Mouse (Mus musculus): ENCODE measurements around the gene Cmtr1. TPM values are rescaled to one million over a fixed set of nuclear protein-coding genes. Genes with fewer than 3 reads are reported as not detected.

Gene Cmtr1
- polyA plus RNA-seq, 1 experiment from 2014 or later, result 48.7 TPM

DNA sequence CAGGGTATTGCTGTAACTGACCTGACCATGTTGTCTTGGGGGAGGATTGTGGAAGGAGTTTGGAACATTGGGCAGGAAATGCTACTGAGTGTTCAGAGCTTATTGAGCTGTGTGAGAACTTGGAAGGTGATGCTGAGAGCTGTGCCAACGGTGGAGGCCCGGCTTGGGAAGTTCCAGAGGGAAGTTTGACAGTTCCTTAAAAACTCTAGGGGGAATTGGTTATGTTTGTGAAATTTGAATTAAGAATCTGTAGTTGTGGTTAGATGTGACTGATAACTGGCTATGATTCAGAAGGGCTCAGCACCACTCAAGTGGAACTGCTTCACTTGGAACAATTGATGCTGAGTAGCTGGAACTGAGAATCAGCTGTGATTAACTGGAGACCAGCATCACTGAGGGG is 10.6 kb downstream of the Cmtr1 start:
- Histone ChIP-seq H3K36me3 (ENCODE audit: control insufficient read depth, insufficient read depth, low read length) (peaks cover 18% of the 10 kb centered on the region), H3K9ac (ENCODE audit: low read length) (no peak overlapping the region), H3K4me2 (replicated peaks; ENCODE audit: low read depth) (no peak overlapping the region), H3K9me3 (ENCODE audit: control insufficient read depth, low read length) (no peaks in the 10 kb centered on the region), H3K27ac (replicated peaks) (no peak overlapping the region), H3K27me3 (ENCODE audit: control insufficient read depth, insufficient read depth, low read length) (no peaks in the 10 kb centered on the region), H3K4me3 (ENCODE audit: low read depth, low read length) (no peak overlapping the region), H3K4me1 (replicated peaks; ENCODE audit: control insufficient read depth, insufficient read depth) (no peaks in the 10 kb centered on the region)
- no peak for TF ChIP-seq EP300 (optimal IDR thresholded peaks at IDR 0.05)
- no peak for TF ChIP-seq CTCF (IDR thresholded peaks at IDR 0.05; ENCODE audit: low read depth)
- no peak for DNase-seq (ENCODE audit: low spot score)
- WGBS, result 74% methylated on average over 2 of the region's 2 CpGs
- ATAC-seq (ENCODE audit: low FRiP score, low TSS enrichment), result no peak

DNA sequence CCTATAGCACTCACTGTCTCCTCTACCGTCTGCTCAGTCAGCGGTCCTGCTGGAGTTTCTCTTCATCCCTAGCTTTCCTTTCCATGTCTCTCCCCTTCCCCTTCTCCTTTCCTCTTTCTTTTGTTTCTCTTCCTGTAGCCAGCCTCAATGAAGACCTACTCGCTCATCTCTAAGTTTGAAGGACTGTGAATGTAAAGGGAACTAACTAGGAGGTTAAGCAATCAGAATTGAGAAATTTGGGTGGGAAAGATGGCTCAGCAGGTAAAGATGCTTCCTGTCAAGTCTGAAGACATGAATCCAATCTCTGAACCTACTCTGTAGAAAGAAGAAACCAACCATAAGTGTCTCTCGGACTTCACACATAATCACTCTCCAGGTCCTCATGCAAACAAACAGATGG is 12.9 kb downstream of the Cmtr1 start:
- no peak overlapping the region for H3K27ac ChIP-seq (replicated peaks)
- DNase-seq (ENCODE audit: low spot score) (no peak), ATAC-seq (ENCODE audit: low FRiP score, low TSS enrichment) (no peak)
- H3K9ac ChIP-seq (ENCODE audit: low read length), result no peak overlapping the region
- no peaks in the 10 kb centered on the region for H3K4me1 ChIP-seq (replicated peaks; ENCODE audit: control insufficient read depth, insufficient read depth)
- TF ChIP-seq CTCF (IDR thresholded peaks at IDR 0.05; ENCODE audit: low read depth), result no peak
- no peak for TF ChIP-seq EP300 (optimal IDR thresholded peaks at IDR 0.05)
- no peaks in the 10 kb centered on the region for H3K27me3 ChIP-seq (ENCODE audit: control insufficient read depth, insufficient read depth, low read length)
- no peak overlapping the region for H3K4me2 ChIP-seq (replicated peaks; ENCODE audit: low read depth)
- H3K9me3 ChIP-seq (ENCODE audit: control insufficient read depth, low read length), result no peaks in the 10 kb centered on the region
- no peak overlapping the region for H3K4me3 ChIP-seq (ENCODE audit: low read depth, low read length)
- 96% methylated on average over 4 of the region's 4 CpGs for WGBS
- H3K36me3 ChIP-seq (ENCODE audit: control insufficient read depth, insufficient read depth, low read length), result peaks cover 21% of the 10 kb centered on the region

DNA sequence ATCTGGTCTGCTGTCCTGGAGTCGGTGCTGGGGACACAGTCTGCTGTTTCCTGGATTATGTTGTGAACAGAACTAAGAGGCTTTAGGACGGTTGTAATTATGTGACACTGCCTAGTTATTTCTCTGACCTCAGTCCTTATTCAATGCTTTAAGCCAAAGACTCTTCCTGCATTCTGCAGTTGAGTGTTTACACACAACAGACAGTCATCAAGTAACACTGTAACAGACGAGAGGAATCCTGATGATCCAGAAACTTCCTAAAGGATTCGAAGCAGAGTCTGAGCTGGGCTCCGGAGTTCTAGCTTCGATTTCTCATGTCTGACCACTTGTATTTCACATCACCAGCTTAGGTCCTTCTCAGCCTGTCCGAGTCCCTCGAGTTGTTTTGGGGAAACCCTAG is 18.1 kb downstream of the Cmtr1 start:
- TF ChIP-seq EP300 (optimal IDR thresholded peaks at IDR 0.05) (no peak), CTCF (IDR thresholded peaks at IDR 0.05; ENCODE audit: low read depth) (no peak)
- no peak overlapping the region for H3K4me3 ChIP-seq (ENCODE audit: low read depth, low read length)
- no peak overlapping the region for H3K9ac ChIP-seq (ENCODE audit: low read length)
- 70% methylated on average over 8 of the region's 8 CpGs for WGBS
- H3K9me3 ChIP-seq (ENCODE audit: control insufficient read depth, low read length), result no peaks in the 10 kb centered on the region
- peaks cover 19% of the 10 kb centered on the region for H3K36me3 ChIP-seq (ENCODE audit: control insufficient read depth, insufficient read depth, low read length)
- H3K27me3 ChIP-seq (ENCODE audit: control insufficient read depth, insufficient read depth, low read length), result no peaks in the 10 kb centered on the region
- no peak overlapping the region for H3K4me2 ChIP-seq (replicated peaks; ENCODE audit: low read depth)
- DNase-seq (ENCODE audit: low spot score), result no peak
- no peak for ATAC-seq (ENCODE audit: low FRiP score, low TSS enrichment)
- no peaks in the 10 kb centered on the region for H3K4me1 ChIP-seq (replicated peaks; ENCODE audit: control insufficient read depth, insufficient read depth)
- no peak overlapping the region for H3K27ac ChIP-seq (replicated peaks)

DNA sequence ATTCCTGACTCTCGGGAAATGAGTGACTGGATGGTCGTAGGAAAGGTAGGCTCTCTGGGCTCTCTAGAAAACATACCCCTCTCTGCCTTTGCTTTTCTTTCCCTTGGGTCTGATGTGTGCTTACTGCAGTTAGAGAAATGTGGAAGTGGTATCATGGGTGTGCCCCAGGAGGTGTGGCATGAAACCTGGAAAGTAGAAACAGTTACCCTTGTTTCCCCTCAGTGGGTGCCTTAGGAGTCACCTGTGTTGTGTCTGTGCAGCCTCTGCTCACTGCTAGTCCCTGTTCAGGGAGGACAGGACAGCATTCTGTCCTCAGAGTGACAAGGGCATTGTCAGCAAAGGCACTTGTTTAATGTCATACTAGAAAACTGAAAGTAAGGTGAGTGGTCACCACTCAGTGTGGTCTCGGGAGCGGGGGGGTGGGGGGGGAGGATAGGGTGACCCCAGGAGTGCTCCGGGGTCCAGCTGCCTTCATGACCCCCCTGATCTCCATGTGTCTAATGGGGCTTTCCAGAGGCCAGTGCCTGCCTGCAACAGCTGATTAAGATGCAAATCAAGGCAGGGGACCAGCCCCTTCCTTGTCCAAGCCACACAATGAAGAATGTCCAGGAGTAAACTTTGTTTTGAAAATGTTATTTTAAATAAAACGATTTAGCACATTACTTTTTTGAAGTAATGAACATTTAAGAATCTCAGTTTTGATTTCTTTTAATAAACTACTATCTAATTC is 18.8 kb downstream of the Cmtr1 start:
- no peak overlapping the region for H3K9ac ChIP-seq (ENCODE audit: low read length)
- H3K4me3 ChIP-seq (ENCODE audit: low read depth, low read length), result no peak overlapping the region
- no peaks in the 10 kb centered on the region for H3K4me1 ChIP-seq (replicated peaks; ENCODE audit: control insufficient read depth, insufficient read depth)
- H3K27me3 ChIP-seq (ENCODE audit: control insufficient read depth, insufficient read depth, low read length), result no peaks in the 10 kb centered on the region
- H3K4me2 ChIP-seq (replicated peaks; ENCODE audit: low read depth), result no peak overlapping the region
- ATAC-seq (ENCODE audit: low FRiP score, low TSS enrichment) (no peak), DNase-seq (ENCODE audit: low spot score) (no peak)
- TF ChIP-seq CTCF (IDR thresholded peaks at IDR 0.05; ENCODE audit: low read depth), result no peak
- no peak for TF ChIP-seq EP300 (optimal IDR thresholded peaks at IDR 0.05)
- no peaks in the 10 kb centered on the region for H3K9me3 ChIP-seq (ENCODE audit: control insufficient read depth, low read length)
- peaks cover 19% of the 10 kb centered on the region for H3K36me3 ChIP-seq (ENCODE audit: control insufficient read depth, insufficient read depth, low read length)
- H3K27ac ChIP-seq (replicated peaks), result no peak overlapping the region
- 84% methylated on average over 6 of the region's 6 CpGs for WGBS

DNA sequence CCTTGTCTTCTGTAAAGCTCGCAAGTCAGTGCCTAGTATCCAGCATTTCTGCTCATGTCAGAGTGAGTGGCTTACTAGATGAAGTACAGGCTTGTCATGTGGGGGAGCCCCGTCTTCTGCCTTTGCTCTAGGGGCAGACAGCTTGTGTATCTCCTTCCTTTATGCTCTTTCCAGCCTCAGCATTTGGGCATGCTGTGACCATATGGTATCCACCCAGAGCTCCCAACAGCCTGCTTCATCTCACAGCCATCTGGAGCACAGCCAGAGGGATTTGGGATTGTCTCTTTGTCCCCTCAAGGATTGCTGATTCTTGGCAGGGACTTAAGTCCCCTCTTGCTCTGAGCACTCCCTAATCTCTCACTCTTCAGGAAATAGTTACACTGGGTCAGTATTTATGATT is 19.8 kb downstream of the Cmtr1 start:
- H3K36me3 ChIP-seq (ENCODE audit: control insufficient read depth, insufficient read depth, low read length), result peaks cover 18% of the 10 kb centered on the region
- no peak overlapping the region for H3K9ac ChIP-seq (ENCODE audit: low read length)
- no peak overlapping the region for H3K4me2 ChIP-seq (replicated peaks; ENCODE audit: low read depth)
- no peaks in the 10 kb centered on the region for H3K27me3 ChIP-seq (ENCODE audit: control insufficient read depth, insufficient read depth, low read length)
- no peaks in the 10 kb centered on the region for H3K4me1 ChIP-seq (replicated peaks; ENCODE audit: control insufficient read depth, insufficient read depth)
- no peak overlapping the region for H3K27ac ChIP-seq (replicated peaks)
- WGBS, result 55% methylated on average over 2 of the region's 2 CpGs
- no peak for DNase-seq (ENCODE audit: low spot score)
- peak; percentile 38; the same call in 1 of the 2 replicates for ATAC-seq (ENCODE audit: low FRiP score, low TSS enrichment)
- no peak overlapping the region for H3K4me3 ChIP-seq (ENCODE audit: low read depth, low read length)
- TF ChIP-seq EP300 (optimal IDR thresholded peaks at IDR 0.05) (no peak), CTCF (IDR thresholded peaks at IDR 0.05; ENCODE audit: low read depth) (no peak)
- no peaks in the 10 kb centered on the region for H3K9me3 ChIP-seq (ENCODE audit: control insufficient read depth, low read length)

DNA sequence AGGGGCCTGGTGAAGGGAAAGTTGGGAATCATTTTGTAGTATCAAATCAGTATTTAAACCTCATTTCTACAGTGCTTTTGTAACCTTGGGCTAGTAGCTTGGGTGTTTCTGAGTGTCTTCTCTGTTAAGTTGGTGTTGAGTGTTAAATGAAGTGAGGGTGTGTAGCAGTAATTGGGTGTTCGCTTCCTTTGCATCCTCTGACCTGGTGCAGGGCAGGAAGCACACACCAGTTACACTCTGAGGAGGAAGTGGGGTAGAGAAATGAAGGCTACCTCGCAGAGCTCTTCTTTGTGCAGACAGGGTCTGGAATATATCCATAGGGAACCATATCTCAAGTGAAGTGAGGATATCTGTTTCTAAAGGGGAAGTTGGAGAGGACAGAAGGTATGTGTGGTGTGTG is 20.5 kb downstream of the Cmtr1 start:
- TF ChIP-seq CTCF (IDR thresholded peaks at IDR 0.05; ENCODE audit: low read depth), result no peak
- no peak for TF ChIP-seq EP300 (optimal IDR thresholded peaks at IDR 0.05)
- ATAC-seq (ENCODE audit: low FRiP score, low TSS enrichment) (no peak), DNase-seq (ENCODE audit: low spot score) (no peak)
- no peaks in the 10 kb centered on the region for H3K4me1 ChIP-seq (replicated peaks; ENCODE audit: control insufficient read depth, insufficient read depth)
- 77% methylated on average over 2 of the region's 2 CpGs for WGBS
- H3K9me3 ChIP-seq (ENCODE audit: control insufficient read depth, low read length), result no peaks in the 10 kb centered on the region
- no peak overlapping the region for H3K4me3 ChIP-seq (ENCODE audit: low read depth, low read length)
- H3K27ac ChIP-seq (replicated peaks), result no peak overlapping the region
- H3K27me3 ChIP-seq (ENCODE audit: control insufficient read depth, insufficient read depth, low read length), result no peaks in the 10 kb centered on the region
- H3K9ac ChIP-seq (ENCODE audit: low read length), result no peak overlapping the region
- peaks cover 17% of the 10 kb centered on the region for H3K36me3 ChIP-seq (ENCODE audit: control insufficient read depth, insufficient read depth, low read length)
- H3K4me2 ChIP-seq (replicated peaks; ENCODE audit: low read depth), result no peak overlapping the region

All from stomach, postnatal 0 days (tissue).